Mouse (Mus musculus) bone marrow, adult 2 months (tissue): ENCODE data around the gene Ppp1r12c. TPM values are rescaled to one million over a fixed set of nuclear protein-coding genes. Genes with fewer than 3 reads are reported as not detected.
A peak's percentile ranks its signal among the peaks of the same experiment; 100 is the strongest.

ENCODE experiments used
- H3K27ac ChIP-seq: fragments of 200-500 bp; 2 replicates; pipeline ENCODE4 v1.5.1; 2012; ENCODE audit warnings: low read depth, mild to moderate bottlenecking, control low read depth, inconsistent platforms, low read length; ENCODE audit not compliant: control insufficient read depth, poor library complexity, insufficient read depth
- H3K4me1 ChIP-seq: fragments of 200-500 bp; 2 replicates; pipeline ENCODE4 v1.6.1; 2011; ENCODE audit warnings: low read length; ENCODE audit not compliant: control insufficient read depth, insufficient read depth
- H3K4me3 ChIP-seq: fragments of 200-500 bp; replicated peaks from 2 replicates; pipeline ENCODE3; 2011; ENCODE audit warnings: mild to moderate bottlenecking, low read depth, low read length, control low read depth; ENCODE audit not compliant: control insufficient read depth
- CTCF ChIP-seq: fragments of 200-500 bp; IDR thresholded peaks from 2 replicates; pipeline ENCODE4 v1.5.1; 2011; ENCODE audit warnings: low read length, control low read depth; ENCODE audit not compliant: control insufficient read depth, insufficient read depth
- POLR2A ChIP-seq: fragments of 200-500 bp; IDR thresholded peaks from 2 replicates; pipeline ENCODE4 v1.6.1; 2011; ENCODE audit warnings: low read depth, mild to moderate bottlenecking, control low read depth, low read length, borderline replicate concordance; ENCODE audit not compliant: control insufficient read depth
- WGBS: fragments of 180-500 bp; shearing (Covaris S2); methylation state at CpG from one replicate; pipeline ENCODE4 v1.1.7; 2018; 5-methylcytosine and 5-hydroxymethylcytosine counted together
- polyA plus RNA-seq: library from polyadenylated mRNA; stranded (reverse); fragments of >200 nt; gene quantifications from 2 replicates; pipeline ENCODE4 v1.2.4, GENCODE M21; 2011; ENCODE audit warnings: low replicate concordance; ENCODE audit not compliant: missing spikeins, insufficient read depth, insufficient read length

Ppp1r12c gene
- polyA plus RNA-seq, 1 experiment, result 340 TPM

GRCm38 (mm10) chr7:4511489-4512224 is 10.2 kb upstream of the Ppp1r12c start:
- 77% methylated on average over 8 of the region's 8 CpGs for WGBS
- H3K27ac ChIP-seq, result no peak overlapping the region
- no peak overlapping the region for H3K4me3 ChIP-seq
- TF ChIP-seq POLR2A (no peak), CTCF (no peak)
- peaks cover 3% of the 10 kb centered on the region; the same call in 1 of the 2 replicates for H3K4me1 ChIP-seq

- TF ChIP-seq CTCF, result peak; percentile 79
- TF ChIP-seq POLR2A, result no peak
- Histone ChIP-seq H3K27ac (0 out of 2 replicates have a peak overlapping the region, but pooled peaks have one; percentile 20), H3K4me1 (peaks cover 5% of the 10 kb centered on the region), H3K4me3 (no peak overlapping the region)
- WGBS, result 25% methylated on average over 24 of the region's 24 CpGs
Observed at GRCm38 (mm10) chr7:4509863-4510608, 8.6 kb upstream of the Ppp1r12c start.

- 43% methylated on average over 8 of the region's 8 CpGs for WGBS
- H3K4me3 ChIP-seq, result peak overlapping the region; percentile 22
- TF ChIP-seq POLR2A (no peak), CTCF (no peak)
- peaks cover 11% of the 10 kb centered on the region for H3K4me1 ChIP-seq
- peak overlapping the region; percentile 14; the same call in 1 of the 2 replicates for H3K27ac ChIP-seq
Observed at GRCm38 (mm10) chr7:4508739-4509116, 7.2 kb upstream of the Ppp1r12c start.

- no peak overlapping the region for H3K4me3 ChIP-seq
- 0 out of 2 replicates have a peak overlapping the region, but pooled peaks have one; percentile 1 for H3K27ac ChIP-seq
- H3K4me1 ChIP-seq, result peaks cover 13% of the 10 kb centered on the region
- 75% methylated on average over 30 of the region's 32 CpGs for WGBS
- TF ChIP-seq CTCF (peak; percentile 51; the same call in 1 of the 2 replicates), POLR2A (no peak)
Observed at GRCm38 (mm10) chr7:4508062-4508738, 6.7 kb upstream of the Ppp1r12c start.

GRCm38 (mm10) chr7:4507220-4507619 is 5.7 kb upstream of the Ppp1r12c start:
- Histone ChIP-seq H3K4me3 (no peak overlapping the region), H3K27ac (no peak overlapping the region), H3K4me1 (peaks cover 13% of the 10 kb centered on the region)
- WGBS, result 46% methylated on average over 3 of the region's 4 CpGs
- no peak for TF ChIP-seq POLR2A
- no peak for TF ChIP-seq CTCF

- 16% methylated on average over 11 of the region's 11 CpGs for WGBS
- Histone ChIP-seq H3K4me1 (peaks cover 11% of the 10 kb centered on the region), H3K4me3 (no peak overlapping the region), H3K27ac (peak overlapping the region; percentile 77)
- TF ChIP-seq POLR2A (no peak), CTCF (no peak)
Observed at GRCm38 (mm10) chr7:4504646-4505435, 3.4 kb upstream of the Ppp1r12c start.

GRCm38 (mm10) chr7:4503858-4504257 is 2.4 kb upstream of the Ppp1r12c start:
- 35% methylated on average over 5 of the region's 5 CpGs for WGBS
- H3K4me1 ChIP-seq, result peaks cover 11% of the 10 kb centered on the region
- H3K27ac ChIP-seq, result peak overlapping the region; percentile 77

More at GRCm38 (mm10) chr7:4503858-4504257, 2.4 kb upstream of the Ppp1r12c start:
- no peak overlapping the region for H3K4me3 ChIP-seq
- no peak for TF ChIP-seq CTCF
- TF ChIP-seq POLR2A, result no peak
